Mouse (Mus musculus): ENCODE measurements around the gene Naa15.

Naa15 gene

DNA sequence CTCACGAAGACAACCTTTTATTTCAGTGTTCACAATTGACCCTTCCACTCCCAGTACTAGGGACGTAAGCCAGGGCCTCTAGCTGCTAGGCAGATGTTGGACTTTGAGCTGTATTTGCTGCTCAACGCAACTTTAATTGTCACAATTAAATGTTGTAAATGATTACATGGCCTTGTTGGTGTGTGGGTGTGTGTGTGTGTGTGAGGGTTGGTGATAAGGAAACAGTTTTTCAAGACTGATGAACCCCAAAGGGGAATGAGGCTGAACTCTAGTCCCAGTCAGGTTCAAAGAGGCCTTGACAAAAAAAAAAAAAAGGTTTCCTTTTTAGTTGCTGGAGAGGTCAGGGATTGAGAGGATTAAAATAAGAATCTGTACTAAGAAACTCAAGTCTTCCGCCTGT is 102.5 kb downstream of the Naa15 start:
- DNase-seq (ENCODE audit: low spot score), result no peak

DNA sequence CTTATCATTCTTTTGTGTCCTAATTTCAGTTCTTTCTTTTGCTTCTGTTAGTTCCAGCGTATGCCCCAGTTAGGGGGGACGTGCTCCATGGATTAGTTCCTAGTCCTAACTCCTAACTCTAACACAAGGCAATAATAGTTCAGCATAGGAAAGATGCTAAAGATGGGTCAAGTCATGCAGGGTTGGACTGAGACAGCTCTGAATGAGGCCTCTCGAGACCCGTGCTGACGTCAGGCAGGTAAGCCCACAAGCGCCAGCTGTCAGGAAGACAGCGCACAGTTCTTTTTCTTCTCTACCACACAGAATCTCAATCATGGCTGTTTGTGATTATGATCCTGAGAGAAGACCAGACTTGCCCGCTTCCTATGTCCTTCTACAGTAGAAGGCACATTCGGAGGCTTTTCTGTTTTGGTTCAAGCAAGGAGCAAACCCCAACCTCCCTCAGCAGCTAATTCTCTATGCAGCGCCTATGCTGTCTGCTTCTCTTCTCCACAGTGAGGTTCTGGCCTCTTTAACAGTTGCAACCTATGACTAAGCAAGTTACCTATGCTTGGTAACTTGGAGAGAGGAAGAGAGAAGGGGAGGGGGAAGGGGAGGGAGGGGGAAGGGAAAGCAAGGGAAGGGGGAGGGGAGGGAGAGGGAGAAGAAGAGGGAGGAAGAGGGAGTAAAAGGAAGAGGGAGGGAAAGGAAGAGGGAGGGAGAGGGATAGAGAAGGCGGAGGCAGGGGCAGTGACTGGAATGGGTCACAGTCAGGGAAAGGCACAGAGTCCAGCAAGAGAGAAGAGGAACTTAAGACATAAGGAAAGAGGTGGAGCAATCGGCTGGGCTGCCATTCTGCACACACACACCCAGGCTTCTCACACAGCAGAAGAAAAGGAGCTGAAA is 103.2 kb downstream of the Naa15 start:
- DNase-seq (ENCODE audit: low spot score), result no peak

DNA sequence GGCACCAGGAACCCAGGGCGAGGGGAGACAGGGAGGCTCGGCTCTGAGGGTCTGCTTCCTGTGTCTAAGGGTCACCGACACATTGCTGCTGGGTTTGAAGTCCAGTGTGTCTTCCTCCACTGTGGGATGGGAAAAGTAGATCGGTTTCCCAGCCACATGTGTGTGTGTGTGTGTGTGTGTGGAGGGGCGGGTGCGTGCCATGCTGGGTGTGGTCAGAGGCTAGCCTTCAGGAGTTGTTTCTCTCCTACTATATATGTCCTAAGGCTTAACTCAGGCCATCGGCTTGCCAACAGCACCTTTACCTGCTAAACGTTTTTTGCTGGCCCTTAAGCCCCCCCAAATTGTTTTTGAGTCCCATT is 103.8 kb downstream of the Naa15 start:
- no peak for DNase-seq (ENCODE audit: low spot score)

DNA sequence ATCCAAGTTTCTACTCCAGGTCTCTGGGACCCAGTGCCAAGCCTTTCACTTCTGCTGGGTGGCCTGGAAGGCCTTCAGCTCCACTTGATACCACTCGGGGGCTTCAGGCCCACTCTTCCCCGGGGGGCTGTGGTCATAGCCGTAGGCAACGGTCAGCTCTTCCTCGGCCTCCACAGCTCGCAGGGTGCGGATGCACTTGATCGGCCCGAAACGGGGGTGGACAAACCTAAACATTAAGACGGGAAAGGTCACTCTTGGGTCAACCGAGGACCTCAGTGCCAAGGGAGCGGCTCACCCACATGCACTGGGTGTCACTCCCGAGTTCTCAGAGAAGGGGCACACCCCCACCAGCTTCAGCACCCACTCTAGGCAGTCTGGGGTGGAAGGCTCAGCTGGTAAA is 106.3 kb downstream of the Naa15 start:
- DNase-seq (ENCODE audit: low spot score), result no peak

DNA sequence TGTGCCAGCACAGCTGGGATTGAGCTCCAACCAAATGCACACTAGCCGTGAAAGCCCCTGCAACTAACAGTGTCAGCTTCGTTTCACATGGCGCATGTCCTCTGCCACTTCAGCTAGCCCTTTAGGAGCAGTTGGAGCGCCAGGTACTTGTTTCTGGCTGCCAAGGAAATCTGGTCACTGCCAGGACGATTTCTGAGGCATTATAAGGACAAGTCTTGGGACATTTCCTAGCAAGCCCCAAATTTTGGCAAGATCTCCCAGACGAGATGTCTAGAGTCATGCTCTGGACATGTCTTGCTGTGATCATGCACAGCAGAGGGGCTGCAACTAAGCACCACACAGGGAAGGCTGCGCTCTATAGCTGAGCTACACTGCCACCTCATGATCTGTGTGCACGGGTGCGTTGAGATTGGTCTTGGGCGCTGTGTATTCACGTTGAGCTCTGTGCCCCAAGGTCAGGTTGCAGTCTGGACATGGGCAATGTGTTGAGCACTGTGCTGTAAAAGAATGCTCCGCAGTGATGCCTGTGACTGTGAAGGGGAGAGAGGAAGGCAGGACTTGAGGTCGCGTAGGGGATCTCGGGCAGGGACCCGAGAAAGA is 110.3 kb downstream of the Naa15 start:
- no peak for DNase-seq (ENCODE audit: low spot score)
